Mouse (Mus musculus) lung, postnatal 0 days (tissue): ENCODE results near the gene Stx19. TPM values are rescaled to one million over a fixed set of nuclear protein-coding genes. Genes with fewer than 3 reads are reported as not detected.
A peak's percentile ranks its signal among the peaks of the same experiment; 100 is the strongest.

Experiments used
- ATAC-seq: fragments of 200-750 bp; cut with Nextera tagmentation; 2 replicates; pipeline ENCODE4 v1.8.0; 2017; ENCODE audit warnings: moderate library complexity
- DNase-seq: peaks from one replicate; pipeline ENCODE4 v3.0.0-alpha.2; 2016; ENCODE audit warnings: low spot score
- H3K27ac ChIP-seq: fragments of 300-500 bp; sonication (generic); 2 replicates; pipeline ENCODE4 v1.5.1; 2014; ENCODE audit warnings: antibody characterized with exemption, mild to moderate bottlenecking, low read length, mixed read lengths
- H3K27me3 ChIP-seq: fragments of 300-500 bp; sonication (generic); replicated peaks from 2 replicates; pipeline ENCODE4 v1.6.1; 2014; ENCODE audit warnings: low read length, mixed read lengths; ENCODE audit not compliant: insufficient read depth
- H3K36me3 ChIP-seq: fragments of 300-500 bp; sonication (generic); 2 replicates; pipeline ENCODE4 v1.6.1; 2014; ENCODE audit warnings: low read length, mixed read lengths; ENCODE audit not compliant: insufficient read depth
- H3K4me1 ChIP-seq: fragments of 300-500 bp; sonication (generic); 2 replicates; pipeline ENCODE4 v1.6.1; 2014; ENCODE audit warnings: antibody characterized with exemption, low read depth, low read length, mixed read lengths; ENCODE audit not compliant: insufficient read depth
- H3K4me2 ChIP-seq: fragments of 300-500 bp; sonication (generic); replicated peaks from 2 replicates; pipeline ENCODE4 v1.6.1; 2014; ENCODE audit warnings: low read depth, mild to moderate bottlenecking, low read length, moderate library complexity, mixed read lengths
- H3K4me3 ChIP-seq: fragments of 300-500 bp; sonication (generic); 2 replicates; pipeline ENCODE4 v1.5.1; 2014; ENCODE audit warnings: low read depth, low read length
- H3K9ac ChIP-seq: fragments of 300-500 bp; sonication (generic); replicated peaks from 2 replicates; pipeline ENCODE4 v1.6.1; 2014; ENCODE audit warnings: low read depth, mild to moderate bottlenecking
- H3K9me3 ChIP-seq: fragments of 300-500 bp; sonication (generic); 2 replicates; pipeline ENCODE4 v1.6.1; 2016; ENCODE audit warnings: low read length, mixed read lengths
- CTCF ChIP-seq: IDR thresholded peaks from 2 replicates; pipeline ENCODE4 v1.5.1; 2016; ENCODE audit warnings: antibody characterized with exemption, mild to moderate bottlenecking
- EP300 ChIP-seq: IDR thresholded peaks from 2 replicates; pipeline ENCODE4 v1.6.1; 2016; ENCODE audit warnings: antibody characterized with exemption, mild to moderate bottlenecking, control low read depth
- WGBS: fragments of 180-500 bp; shearing (Covaris S2); extraction: QIAGEN DNeasy Blood & Tissue Kit; methylation state at CpG from one replicate; pipeline ENCODE4 v1.1.7; 2014; 5-methylcytosine and 5-hydroxymethylcytosine counted together
- polyA plus RNA-seq: library from polyadenylated mRNA; unstranded; fragments of >200 nt; fragmentation: Nextera tagmentation; extraction: Ambion mirVana; gene quantifications from 2 replicates; pipeline ENCODE4 v1.2.1, GENCODE M21; 2015

The Stx19 gene
- polyA plus RNA-seq, 1 experiment from 2014 or later: 10.3 TPM

- Histone ChIP-seq H3K4me1 (no peaks in the 10 kb centered on the region), H3K27me3 (no peaks in the 10 kb centered on the region), H3K9ac (no peak overlapping the region), H3K4me3 (no peak overlapping the region), H3K27ac (no peak overlapping the region), H3K9me3 (no peaks in the 10 kb centered on the region), H3K36me3 (no peaks in the 10 kb centered on the region), H3K4me2 (no peak overlapping the region)
- DNase-seq (no peak), ATAC-seq (no peak)
- no peak for TF ChIP-seq CTCF
- TF ChIP-seq EP300: no peak
- WGBS: 66% methylated on average over 4 of the region's 4 CpGs
Measured at GRCm38 (mm10) chr16:62810855-62811254, 3.6 kb upstream of the Stx19 start.

GRCm38 (mm10) chr16:62813790-62814189, 686 bp upstream of the Stx19 start:
- peak overlapping the region; percentile 63; the same call in 1 of the 2 replicates for H3K27ac ChIP-seq
- no peak overlapping the region for H3K4me2 ChIP-seq
- H3K27me3 ChIP-seq: no peaks in the 10 kb centered on the region
- no peaks in the 10 kb centered on the region for H3K9me3 ChIP-seq
- 64% methylated on average over 5 of the region's 5 CpGs for WGBS
- DNase-seq (no peak), ATAC-seq (no peak)
- H3K4me3 ChIP-seq: no peak overlapping the region
- no peaks in the 10 kb centered on the region for H3K4me1 ChIP-seq
- TF ChIP-seq EP300 (no peak), CTCF (no peak)
- H3K9ac ChIP-seq: no peak overlapping the region
- no peaks in the 10 kb centered on the region for H3K36me3 ChIP-seq

GRCm38 (mm10) chr16:62822472-62822871, 8.0 kb downstream of the Stx19 start:
- Histone ChIP-seq H3K36me3 (no peaks in the 10 kb centered on the region), H3K27ac (no peak overlapping the region), H3K4me1 (no peaks in the 10 kb centered on the region), H3K9ac (no peak overlapping the region), H3K4me2 (no peak overlapping the region), H3K4me3 (no peak overlapping the region), H3K27me3 (no peaks in the 10 kb centered on the region), H3K9me3 (no peaks in the 10 kb centered on the region)
- ATAC-seq (no peak), DNase-seq (no peak)
- 95% methylated on average over 6 of the region's 6 CpGs for WGBS
- TF ChIP-seq EP300 (no peak), CTCF (no peak)

- DNase-seq (peak; percentile 81), ATAC-seq (no peak)
- Histone ChIP-seq H3K9me3 (no peaks in the 10 kb centered on the region), H3K27ac (no peak overlapping the region), H3K4me2 (no peak overlapping the region), H3K36me3 (no peaks in the 10 kb centered on the region), H3K4me1 (no peaks in the 10 kb centered on the region), H3K9ac (no peak overlapping the region), H3K27me3 (no peaks in the 10 kb centered on the region), H3K4me3 (no peak overlapping the region)
- TF ChIP-seq EP300 (no peak), CTCF (peak; percentile 85)
- 65% methylated on average over 12 of the region's 12 CpGs for WGBS
Measured at GRCm38 (mm10) chr16:62826156-62827001, 11.9 kb downstream of the Stx19 start.

- Histone ChIP-seq H3K27ac (no peak overlapping the region), H3K4me1 (no peaks in the 10 kb centered on the region), H3K36me3 (no peaks in the 10 kb centered on the region), H3K9me3 (no peaks in the 10 kb centered on the region), H3K9ac (no peak overlapping the region), H3K4me3 (no peak overlapping the region), H3K4me2 (no peak overlapping the region), H3K27me3 (no peaks in the 10 kb centered on the region)
- 82% methylated on average over 2 of the region's 2 CpGs for WGBS
- no peak for TF ChIP-seq CTCF
- TF ChIP-seq EP300: no peak
- peak; percentile 52 for ATAC-seq
- no peak for DNase-seq
Measured at GRCm38 (mm10) chr16:62832027-62832426, 17.6 kb downstream of the Stx19 start.

GRCm38 (mm10) chr16:62832481-62832880, 18.0 kb downstream of the Stx19 start:
- H3K4me3 ChIP-seq: no peak overlapping the region
- peak; percentile 84 for TF ChIP-seq CTCF
- TF ChIP-seq EP300: no peak
- ATAC-seq (peak; percentile 80), DNase-seq (peak; percentile 69)
- 12% methylated on average over 4 of the region's 4 CpGs for WGBS
- H3K36me3 ChIP-seq: no peaks in the 10 kb centered on the region
- H3K4me1 ChIP-seq: no peaks in the 10 kb centered on the region
- H3K27ac ChIP-seq: no peak overlapping the region
- no peak overlapping the region for H3K9ac ChIP-seq
- no peak overlapping the region for H3K4me2 ChIP-seq
- no peaks in the 10 kb centered on the region for H3K9me3 ChIP-seq
- no peaks in the 10 kb centered on the region for H3K27me3 ChIP-seq
